Mouse (Mus musculus) hematopoietic stem cell, adult 5-6 weeks (primary cell): ENCODE data around the gene Krt83. TPM values are rescaled to one million over a fixed set of nuclear protein-coding genes. Genes with fewer than 3 reads are reported as not detected.
"Not testable (repeated sequence)": the region's sequence is repeated elsewhere in the genome, so short reads cannot be mapped to it uniquely, and the experiment has no call there.

Experiments
- ATAC-seq, 2 experiments: fragments of 125-278 bp in 1 of 2; replicated peaks in 1 of 2; 2 replicates each; pipeline ENCODE4 v1.8.0; 2016 to 2017; ENCODE audit warnings: inconsistent platforms in 2 of 2, mild to moderate bottlenecking in 2 of 2, moderate number of reproducible peaks in 2 of 2, low read depth in 1 of 2, moderate TSS enrichment in 1 of 2; ENCODE audit not compliant: low FRiP score in 2 of 2, poor library complexity in 2 of 2, severe bottlenecking in 2 of 2, insufficient read depth in 1 of 2, low TSS enrichment in 1 of 2
- total RNA-seq: library from RNA; stranded (forward); fragments of 172-1452, 232-1000 nt; gene quantifications from 2 replicates; pipeline ENCODE4 v1.2.3, GENCODE M21; 2017

Krt83 gene
- total RNA-seq = 0.56 TPM in 1 of 2 replicates, not detected in the other

- ATAC-seq = no peak
Measured at GRCm38 (mm10) chr15:101491431-101491830, at the start of gene Krt83. Gene Krt83 (minus strand): TSS chr15:101491512.

- ATAC-seq = no peak
Measured at GRCm38 (mm10) chr15:101538580-101538900, 47.2 kb upstream of the Krt83 start.

- no peak for ATAC-seq
Measured at GRCm38 (mm10) chr15:101537864-101538579, 46.7 kb upstream of the Krt83 start.

- ATAC-seq = no peak
Measured at GRCm38 (mm10) chr15:101536054-101536850, 44.9 kb upstream of the Krt83 start.

- ATAC-seq = no peak
Measured at GRCm38 (mm10) chr15:101532720-101533119, 41.4 kb upstream of the Krt83 start, which contains the start of gene Krt84. Gene Krt84 (minus strand): TSS chr15:101532820.

- ATAC-seq = no peak
Measured at GRCm38 (mm10) chr15:101522556-101523232, 31.4 kb upstream of the Krt83 start.

GRCm38 (mm10) chr15:101519792-101520191 lies 28.5 kb upstream of the Krt83 start:
- no peak; a peak in 1 of 4 replicates for ATAC-seq

GRCm38 (mm10) chr15:101517161-101517560 lies 25.8 kb upstream of the Krt83 start, which contains the start of gene Gm49425:
Gene Gm49425 (minus strand): TSS chr15:101517261.
- ATAC-seq = not testable (repeated sequence)

- ATAC-seq = no peak
Measured at GRCm38 (mm10) chr15:101508247-101508646, 16.9 kb upstream of the Krt83 start.

- no peak for ATAC-seq
Measured at GRCm38 (mm10) chr15:101506896-101507758, 15.8 kb upstream of the Krt83 start.

GRCm38 (mm10) chr15:101497181-101497580 lies 5.9 kb upstream of the Krt83 start:
- ATAC-seq = no peak

GRCm38 (mm10) chr15:101495266-101495665 lies 4.0 kb upstream of the Krt83 start:
- no peak for ATAC-seq

GRCm38 (mm10) chr15:101494203-101494602 lies 2.9 kb upstream of the Krt83 start:
- no peak for ATAC-seq

- ATAC-seq = no peak
Measured at GRCm38 (mm10) chr15:101493713-101494112, 2.4 kb upstream of the Krt83 start.

GRCm38 (mm10) chr15:101492718-101493117 lies 1.4 kb upstream of the Krt83 start:
- no peak for ATAC-seq

GRCm38 (mm10) chr15:101485911-101486635 lies 5.2 kb downstream of the Krt83 start:
- ATAC-seq = 0 out of 4 replicates have a peak, but pooled peaks of 1 of the 2 experiments have one; percentile 17
